Comparison of ENCODE assay signal across 24 mouse cellular contexts in the genomic region with DNA sequence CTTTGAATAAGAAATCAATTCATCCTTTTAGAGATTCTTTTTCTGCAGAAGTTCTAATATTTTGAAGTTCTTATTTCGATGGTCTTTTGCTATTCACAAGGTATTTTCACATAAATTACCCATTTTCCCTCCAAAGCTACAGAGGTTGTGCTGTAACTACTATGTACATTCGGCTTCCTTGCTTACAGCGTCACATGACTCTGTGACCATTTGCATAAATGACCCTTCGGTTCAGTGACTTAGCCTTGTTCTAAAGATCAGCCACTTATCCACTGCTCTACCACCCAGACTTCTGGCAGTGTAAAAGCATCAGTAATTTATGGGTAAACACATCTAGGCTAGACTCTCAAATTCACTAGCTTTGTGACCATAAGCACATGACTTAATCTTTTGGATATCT.
"Had no signal": no experiment of that assay in that cellular context is flagged by ENCODE, and none has a peak within 500 bp of the region (broad histone marks: within the 10 kb centered on the region; RNA-seq: fewer than 3 reads in every experiment).

No protein-coding gene starts in this region.

- H3K4me3 ChIP-seq: gastrocnemius, adult 2 months; heart, embryonic 10.5 days; heart, embryonic 12.5 days; hindbrain, embryonic 10.5 days; hindbrain, embryonic 12.5 days; hindbrain, embryonic 15.5 days; intestine, embryonic 15.5 days; kidney, embryonic 15.5 days; limb, embryonic 13.5 days; limb, embryonic 15.5 days; liver, embryonic 12.5 days had no signal

- H3K27ac ChIP-seq: gastrocnemius, adult 2 months; heart, embryonic 10.5 days; hindbrain, embryonic 10.5 days; hindbrain, embryonic 12.5 days; intestine, embryonic 15.5 days; kidney, embryonic 15.5 days; kidney, postnatal 0 days; limb, embryonic 13.5 days; limb, embryonic 15.5 days; liver, embryonic 12.5 days; liver, embryonic 14.5 days had no signal

- H3K9ac ChIP-seq: heart, embryonic 12.5 days; hindbrain, embryonic 12.5 days; hindbrain, embryonic 15.5 days; intestine, embryonic 15.5 days; kidney, embryonic 15.5 days; limb, embryonic 13.5 days; limb, embryonic 15.5 days; liver, embryonic 12.5 days; liver, embryonic 14.5 days had no signal

- H3K4me1 ChIP-seq: hindbrain, embryonic 10.5 days; hindbrain, embryonic 12.5 days; hindbrain, embryonic 15.5 days; intestine, embryonic 15.5 days; kidney, embryonic 15.5 days; limb, embryonic 13.5 days; limb, embryonic 15.5 days; liver, embryonic 12.5 days had no signal

- H3K36me3 ChIP-seq: heart, embryonic 10.5 days; heart, embryonic 12.5 days; hindbrain, embryonic 10.5 days; hindbrain, embryonic 12.5 days; hindbrain, embryonic 15.5 days; intestine, embryonic 15.5 days; kidney, embryonic 15.5 days; limb, embryonic 13.5 days; limb, embryonic 15.5 days; liver, embryonic 12.5 days had no signal

- DNase-seq: gastrocnemius, adult 2 months; gastrocnemius, postnatal 10 days; gastrocnemius, postnatal 25 days; heart, adult 18-20 months; heart, postnatal 10 days; heart, postnatal 4 days; kidney, adult 18-20 months; kidney, adult 9 months; kidney, postnatal 14 days; kidney, postnatal 36 days; layer of hippocampus, postnatal 36 days; left cerebral cortex, postnatal 4 days had no signal

- H3K27me3 ChIP-seq: heart, embryonic 12.5 days; hindbrain, embryonic 12.5 days; hindbrain, embryonic 15.5 days; intestine, embryonic 15.5 days; limb, embryonic 13.5 days; limb, embryonic 15.5 days; liver, embryonic 12.5 days had no signal

- H3K4me2 ChIP-seq: heart, embryonic 12.5 days; hindbrain, embryonic 12.5 days; hindbrain, embryonic 15.5 days; intestine, embryonic 15.5 days; kidney, embryonic 15.5 days; limb, embryonic 13.5 days; limb, embryonic 15.5 days; liver, embryonic 12.5 days had no signal

- H3K9me3 ChIP-seq: heart, embryonic 10.5 days; hindbrain, embryonic 10.5 days; hindbrain, embryonic 12.5 days; hindbrain, embryonic 15.5 days; intestine, embryonic 15.5 days; kidney, embryonic 15.5 days; limb, embryonic 13.5 days; limb, embryonic 15.5 days; liver, embryonic 12.5 days had no signal
